Mouse (Mus musculus) liver, embryonic 15.5 days (tissue): ENCODE data around the gene Kdelc2. TPM values are rescaled to one million over a fixed set of nuclear protein-coding genes. Genes with fewer than 3 reads are reported as not detected.

ENCODE experiments used
- ATAC-seq: fragments of 200-750 bp; cut with Nextera tagmentation; 2 replicates; pipeline ENCODE4 v1.8.0; 2017; ENCODE audit warnings: moderate number of reproducible peaks, mild to moderate bottlenecking, moderate library complexity; ENCODE audit not compliant: insufficient read depth
- H3K27ac ChIP-seq: fragments of 300-500 bp; sonication (generic); replicated peaks from 2 replicates; pipeline ENCODE4 v1.5.1; 2015; ENCODE audit warnings: mild to moderate bottlenecking, inconsistent platforms
- H3K27me3 ChIP-seq: fragments of 300-500 bp; sonication (generic); 2 replicates; pipeline ENCODE4 v1.6.1; 2015; ENCODE audit warnings: mild to moderate bottlenecking, inconsistent platforms
- H3K36me3 ChIP-seq: fragments of 300-500 bp; sonication (generic); replicated peaks from 2 replicates; pipeline ENCODE4 v1.6.1; 2015; ENCODE audit warnings: moderate library complexity, mild to moderate bottlenecking, inconsistent platforms
- H3K4me1 ChIP-seq: fragments of 300-500 bp; sonication (generic); replicated peaks from 2 replicates; pipeline ENCODE4 v1.6.1; 2015; ENCODE audit warnings: inconsistent platforms
- H3K4me2 ChIP-seq: fragments of 300-500 bp; sonication (generic); 2 replicates; pipeline ENCODE4 v1.6.1; 2015; ENCODE audit warnings: moderate library complexity, mild to moderate bottlenecking, inconsistent platforms
- H3K4me3 ChIP-seq: fragments of 300-500 bp; sonication (generic); replicated peaks from 2 replicates; pipeline ENCODE4 v1.5.1; 2015; ENCODE audit warnings: mild to moderate bottlenecking, inconsistent platforms
- H3K9ac ChIP-seq: fragments of 300-500 bp; sonication (generic); 2 replicates; pipeline ENCODE4 v1.6.1; 2015; ENCODE audit warnings: moderate library complexity, mild to moderate bottlenecking, inconsistent platforms
- H3K9me3 ChIP-seq: fragments of 300-500 bp; sonication (generic); replicated peaks from 2 replicates; pipeline ENCODE4 v1.6.1; 2016; ENCODE audit warnings: inconsistent platforms
- WGBS: fragments of 180-500 bp; shearing (Covaris S2); methylation state at CpG from one replicate; pipeline ENCODE4 v1.1.7; 2015; ENCODE audit warnings: mixed read lengths; ENCODE audit not compliant: insufficient replicate concordance; 5-methylcytosine and 5-hydroxymethylcytosine counted together
- polyA plus RNA-seq: library from polyadenylated mRNA; unstranded; fragments of >200 nt; fragmentation: Nextera tagmentation; extraction: Ambion mirVana; gene quantifications from 2 replicates; pipeline ENCODE4 v1.2.1, GENCODE M21; 2015

Kdelc2 gene
- polyA plus RNA-seq, 1 experiment from 2014 or later: 5.1 TPM

GRCm38 (mm10) chr9:53404050-53404752 is 20.4 kb downstream of the Kdelc2 start:
- Histone ChIP-seq H3K27ac (no peak overlapping the region), H3K9me3 (no peaks in the 10 kb centered on the region), H3K36me3 (no peaks in the 10 kb centered on the region), H3K4me1 (peaks cover 8% of the 10 kb centered on the region), H3K4me2 (no peak overlapping the region), H3K9ac (no peak overlapping the region), H3K4me3 (no peak overlapping the region), H3K27me3 (no peaks in the 10 kb centered on the region)
- 68% methylated on average over 6 of the region's 6 CpGs for WGBS
- no peak for ATAC-seq

- Histone ChIP-seq H3K36me3 (no peaks in the 10 kb centered on the region), H3K4me2 (peak overlapping the region; percentile 49), H3K4me3 (peak overlapping the region; percentile 17), H3K9ac (no peak overlapping the region), H3K27me3 (no peaks in the 10 kb centered on the region), H3K27ac (no peak overlapping the region), H3K9me3 (no peaks in the 10 kb centered on the region), H3K4me1 (peaks cover 17% of the 10 kb centered on the region)
- ATAC-seq: peak; percentile 49; the same call in 1 of the 2 replicates
- 25% methylated on average over 21 of the region's 21 CpGs for WGBS
These were observed 21.2 kb downstream of the Kdelc2 start for GRCm38 (mm10) chr9:53404753-53405722.

DNA sequence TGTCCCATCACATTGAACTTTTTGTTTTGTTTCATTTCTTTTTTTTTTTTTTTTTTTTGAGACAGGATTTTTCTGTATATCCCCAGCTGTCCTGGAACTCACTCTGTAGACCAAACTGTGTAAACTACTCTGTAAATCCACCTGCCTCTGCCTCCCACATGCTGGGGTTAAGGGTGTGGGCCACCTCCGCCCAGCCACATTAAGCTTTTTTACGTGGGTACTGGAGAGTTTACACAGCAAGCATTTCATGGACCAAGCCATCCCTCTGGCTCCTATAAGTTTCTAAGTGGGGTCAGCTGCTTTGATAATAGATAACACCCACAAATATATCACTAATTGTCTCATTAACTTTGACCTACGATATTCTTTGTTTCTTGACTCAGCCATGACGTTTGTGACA is 24.7 kb downstream of the Kdelc2 start:
- Histone ChIP-seq H3K4me3 (no peak overlapping the region), H3K4me1 (peaks cover 30% of the 10 kb centered on the region), H3K27ac (no peak overlapping the region), H3K4me2 (no peak overlapping the region), H3K27me3 (no peaks in the 10 kb centered on the region), H3K36me3 (no peaks in the 10 kb centered on the region), H3K9ac (no peak overlapping the region), H3K9me3 (no peaks in the 10 kb centered on the region)
- ATAC-seq: no peak
- WGBS: 56% methylated on average over 4 of the region's 4 CpGs

- H3K4me1 ChIP-seq: peaks cover 30% of the 10 kb centered on the region
- peak overlapping the region; percentile 51; the same call in 1 of the 2 replicates for H3K27ac ChIP-seq
- no peak for ATAC-seq
- WGBS: 91% methylated on average over 2 of the region's 2 CpGs
- no peak overlapping the region for H3K9ac ChIP-seq
- peak overlapping the region; percentile 42 for H3K4me2 ChIP-seq
- H3K36me3 ChIP-seq: no peaks in the 10 kb centered on the region
- no peaks in the 10 kb centered on the region for H3K27me3 ChIP-seq
- H3K4me3 ChIP-seq: no peak overlapping the region
- no peaks in the 10 kb centered on the region for H3K9me3 ChIP-seq
These were observed 25.1 kb downstream of the Kdelc2 start for GRCm38 (mm10) chr9:53408953-53409361.

GRCm38 (mm10) chr9:53409427-53409826 is 25.6 kb downstream of the Kdelc2 start:
- H3K27ac ChIP-seq: peak overlapping the region; percentile 51
- H3K27me3 ChIP-seq: no peaks in the 10 kb centered on the region
- peak overlapping the region; percentile 42 for H3K4me2 ChIP-seq
- peaks cover 30% of the 10 kb centered on the region for H3K4me1 ChIP-seq
- no peak overlapping the region for H3K9ac ChIP-seq
- no peaks in the 10 kb centered on the region for H3K36me3 ChIP-seq
- no peak overlapping the region for H3K4me3 ChIP-seq
- 41% methylated on average over 3 of the region's 3 CpGs for WGBS
- ATAC-seq: peak; percentile 82
- no peaks in the 10 kb centered on the region for H3K9me3 ChIP-seq

DNA sequence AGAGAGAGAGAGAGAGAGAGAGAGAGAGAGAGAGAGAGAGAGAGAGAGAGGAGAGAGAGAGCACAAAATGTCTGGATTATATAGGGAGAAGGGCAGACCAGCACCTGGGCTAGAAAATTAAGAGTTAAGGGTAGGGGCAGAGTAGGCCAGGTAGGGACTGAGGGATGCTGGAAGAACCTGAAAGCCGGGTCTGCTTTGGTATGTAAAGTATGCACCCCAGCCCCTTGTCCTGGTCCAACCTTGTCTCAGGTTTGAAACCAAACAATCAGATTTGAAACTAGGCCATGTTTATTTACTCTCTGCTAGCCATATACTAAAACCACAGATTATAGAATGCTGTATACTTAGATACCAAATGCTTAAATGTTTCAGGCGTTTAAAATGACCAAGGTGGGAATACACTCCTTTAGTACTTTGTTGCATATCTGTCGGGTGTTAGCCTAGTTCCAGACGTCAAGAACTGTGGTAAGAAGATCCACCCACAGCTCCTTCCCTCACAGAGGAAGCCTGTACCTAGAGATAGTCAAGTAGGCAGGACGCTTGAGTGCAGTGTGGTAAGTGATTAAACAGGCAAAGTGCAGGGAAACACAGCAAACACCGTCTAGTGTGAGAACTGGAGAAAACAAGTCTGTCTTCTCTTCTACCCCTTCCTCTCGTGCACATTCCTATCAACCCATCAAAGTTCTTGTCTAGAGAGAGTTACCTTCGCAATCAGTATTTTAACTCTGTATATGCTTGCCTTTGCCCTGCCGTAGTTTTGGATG is 38.5 kb downstream of the Kdelc2 start:
- Histone ChIP-seq H3K36me3 (no peaks in the 10 kb centered on the region), H3K4me3 (peak overlapping the region; percentile 19), H3K9ac (peak overlapping the region; percentile 35; the same call in 1 of the 2 replicates), H3K4me1 (peaks cover 30% of the 10 kb centered on the region), H3K27me3 (no peaks in the 10 kb centered on the region), H3K4me2 (peak overlapping the region; percentile 56), H3K27ac (peak overlapping the region; percentile 85), H3K9me3 (no peaks in the 10 kb centered on the region)
- WGBS: 14% methylated on average over 9 of the region's 9 CpGs
- ATAC-seq: peak; percentile 98

GRCm38 (mm10) chr9:53426726-53427125 is 42.9 kb downstream of the Kdelc2 start:
- Histone ChIP-seq H3K9ac (no peak overlapping the region), H3K27me3 (no peaks in the 10 kb centered on the region), H3K4me3 (no peak overlapping the region), H3K4me1 (peaks cover 24% of the 10 kb centered on the region), H3K27ac (no peak overlapping the region), H3K9me3 (no peaks in the 10 kb centered on the region), H3K36me3 (no peaks in the 10 kb centered on the region), H3K4me2 (no peak overlapping the region)
- peak; percentile 29; the same call in 1 of the 2 replicates for ATAC-seq
- 59% methylated on average over 3 of the region's 3 CpGs for WGBS

- WGBS: 48% methylated on average over 3 of the region's 3 CpGs
- no peak overlapping the region for H3K4me2 ChIP-seq
These were observed 43.8 kb downstream of the Kdelc2 start for GRCm38 (mm10) chr9:53427638-53428037.

GRCm38 (mm10) chr9:53435830-53436570 is 52.2 kb downstream of the Kdelc2 start:
- no peaks in the 10 kb centered on the region for H3K9me3 ChIP-seq
- H3K4me2 ChIP-seq: no peak overlapping the region
- no peak for ATAC-seq
- H3K4me3 ChIP-seq: no peak overlapping the region
- peaks cover 8% of the 10 kb centered on the region for H3K36me3 ChIP-seq
- H3K27ac ChIP-seq: no peak overlapping the region
- 68% methylated on average over 14 of the region's 14 CpGs for WGBS
- no peaks in the 10 kb centered on the region for H3K27me3 ChIP-seq
- no peak overlapping the region for H3K9ac ChIP-seq
- no peaks in the 10 kb centered on the region for H3K4me1 ChIP-seq

More at GRCm38 (mm10) chr9:53427638-53428037, 43.8 kb downstream of the Kdelc2 start:
- H3K9me3 ChIP-seq: no peaks in the 10 kb centered on the region
- no peak overlapping the region for H3K4me3 ChIP-seq
- H3K27me3 ChIP-seq: no peaks in the 10 kb centered on the region
- H3K27ac ChIP-seq: no peak overlapping the region
- no peak for ATAC-seq
- H3K9ac ChIP-seq: no peak overlapping the region
- no peaks in the 10 kb centered on the region for H3K36me3 ChIP-seq
- peaks cover 19% of the 10 kb centered on the region for H3K4me1 ChIP-seq

DNA sequence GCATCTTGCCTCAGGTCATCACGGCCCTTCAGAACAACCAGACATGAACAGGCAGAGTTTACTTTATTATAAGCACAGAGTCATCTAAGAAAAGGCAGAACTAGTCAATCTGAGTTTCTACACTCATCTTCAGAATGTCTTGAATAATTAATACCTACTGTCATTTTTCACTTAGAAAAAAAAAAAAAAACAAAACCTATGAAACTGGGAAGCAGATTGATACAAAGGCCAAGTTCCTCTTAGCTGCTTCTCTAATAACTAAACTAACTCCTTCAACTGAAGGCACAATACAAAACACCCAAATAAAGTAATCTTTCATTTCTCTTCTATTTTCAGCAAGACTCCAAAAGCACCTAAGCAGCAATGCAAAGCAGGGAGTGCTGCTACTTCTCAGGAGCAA is 66.8 kb downstream of the Kdelc2 start:
- Histone ChIP-seq H3K36me3 (peaks cover 38% of the 10 kb centered on the region), H3K4me2 (no peak overlapping the region), H3K4me1 (no peaks in the 10 kb centered on the region), H3K4me3 (no peak overlapping the region), H3K9ac (no peak overlapping the region), H3K27me3 (no peaks in the 10 kb centered on the region), H3K27ac (no peak overlapping the region), H3K9me3 (no peaks in the 10 kb centered on the region)
- WGBS: 70% methylated on average over 1 of the region's 1 CpGs
- ATAC-seq: no peak
